Mouse (Mus musculus): ENCODE data around the gene Ugt1a1. TPM values are rescaled to one million over a fixed set of nuclear protein-coding genes. Genes with fewer than 3 reads are reported as not detected.

Ugt1a1 gene
- polyA plus RNA-seq, 1 experiment: 1.8 TPM

DNA sequence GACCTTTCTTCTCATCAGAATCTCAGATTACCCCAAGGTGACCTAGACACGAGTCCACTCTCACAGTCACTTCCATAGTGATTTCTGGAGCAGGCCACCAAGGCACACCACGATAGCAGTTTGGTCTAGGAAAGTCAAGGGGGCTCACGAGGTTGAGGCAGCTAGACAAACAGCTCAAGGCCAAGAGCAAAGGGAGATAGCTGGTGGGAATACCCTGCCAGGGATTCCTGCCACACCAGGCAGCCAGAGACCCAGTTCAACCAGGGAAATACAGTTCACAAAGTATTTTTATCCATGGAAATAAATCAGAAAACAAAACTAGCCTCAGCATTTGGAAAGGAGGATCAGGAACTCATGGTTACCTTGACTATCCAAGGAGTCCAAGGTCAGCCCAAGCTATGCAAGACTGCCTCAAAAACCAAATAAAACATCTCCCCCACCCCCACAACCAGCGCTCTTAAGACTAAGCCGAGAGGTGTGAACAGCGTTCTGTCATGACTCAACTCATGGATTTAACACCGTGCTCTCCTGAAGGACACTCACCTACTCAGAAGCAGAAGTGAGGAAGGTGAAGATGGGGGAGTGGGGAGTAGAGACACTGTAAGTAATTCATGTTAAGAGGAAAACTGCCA lies 52.6 kb downstream of the Ugt1a1 start:
- Histone ChIP-seq H3K4me1 (ENCODE audit: control insufficient read depth, insufficient read depth, low read length) (peaks cover 18% of the 10 kb centered on the region), H3K27ac (ENCODE audit: control insufficient read depth, insufficient read depth, low read depth, low read length, poor library complexity) (no peak overlapping the region), H3K4me3 (replicated peaks; ENCODE audit: control insufficient read depth, low read depth, low read length) (no peak overlapping the region)
- TF ChIP-seq CTCF (IDR thresholded peaks at IDR 0.05; ENCODE audit: control insufficient read depth, insufficient read depth, low read length): no peak
- no peak for TF ChIP-seq POLR2A (IDR thresholded peaks at IDR 0.05; ENCODE audit: borderline replicate concordance, control insufficient read depth, low read depth, low read length)
- WGBS: 86% methylated on average over 7 of the region's 7 CpGs

DNA sequence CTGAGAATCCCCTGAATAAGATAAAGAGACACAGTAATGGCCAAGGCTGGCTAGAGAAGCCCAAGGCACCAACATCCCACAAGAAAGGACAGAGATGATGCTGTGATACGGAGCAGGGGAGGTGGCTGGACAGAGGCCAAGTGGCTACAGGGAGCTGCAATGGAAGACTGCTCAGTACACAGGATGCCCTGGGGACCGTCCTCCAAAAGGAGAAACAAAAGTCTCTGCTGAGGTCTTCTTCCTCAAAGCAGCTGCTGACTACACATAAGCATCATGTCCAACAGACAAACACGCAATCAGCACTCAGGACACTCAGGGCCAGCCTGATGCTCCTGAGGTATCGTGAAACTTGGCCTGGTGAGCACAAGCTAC lies 53.1 kb downstream of the Ugt1a1 start:
- peaks cover 14% of the 10 kb centered on the region for H3K4me1 ChIP-seq (ENCODE audit: control insufficient read depth, insufficient read depth, low read length)
- no peak overlapping the region for H3K27ac ChIP-seq (ENCODE audit: control insufficient read depth, insufficient read depth, low read depth, low read length, poor library complexity)
- TF ChIP-seq POLR2A (IDR thresholded peaks at IDR 0.05; ENCODE audit: borderline replicate concordance, control insufficient read depth, low read depth, low read length) (no peak), CTCF (IDR thresholded peaks at IDR 0.05; ENCODE audit: control insufficient read depth, insufficient read depth, low read length) (no peak)
- no peak overlapping the region for H3K4me3 ChIP-seq (replicated peaks; ENCODE audit: control insufficient read depth, low read depth, low read length)
- WGBS: 73% methylated on average over 4 of the region's 4 CpGs

DNA sequence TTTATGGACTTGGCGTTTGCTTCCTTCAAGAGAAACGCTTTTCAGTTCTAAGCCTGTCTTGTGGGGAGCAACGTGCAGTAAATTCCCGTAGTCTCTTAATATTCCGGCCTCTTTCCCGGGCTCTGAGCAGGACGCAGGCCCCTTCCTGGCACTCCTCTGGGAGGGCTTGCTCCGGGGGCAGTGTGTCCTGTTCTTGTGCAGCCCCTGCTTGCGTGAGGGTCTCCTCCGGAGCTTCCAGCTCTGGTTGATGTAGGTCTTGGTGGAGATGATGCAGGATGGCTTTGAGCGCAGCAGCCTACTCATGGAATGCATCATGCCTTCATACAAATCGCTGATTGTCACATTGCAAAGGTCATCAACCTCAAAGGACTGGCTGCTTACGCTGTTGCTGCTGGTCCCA lies 54.4 kb downstream of the Ugt1a1 start:
- WGBS: 87% methylated on average over 13 of the region's 13 CpGs
- no peak overlapping the region for H3K27ac ChIP-seq (ENCODE audit: control insufficient read depth, insufficient read depth, low read depth, low read length, poor library complexity)
- H3K4me3 ChIP-seq (replicated peaks; ENCODE audit: control insufficient read depth, low read depth, low read length): no peak overlapping the region
- TF ChIP-seq CTCF (IDR thresholded peaks at IDR 0.05; ENCODE audit: control insufficient read depth, insufficient read depth, low read length) (no peak), POLR2A (IDR thresholded peaks at IDR 0.05; ENCODE audit: borderline replicate concordance, control insufficient read depth, low read depth, low read length) (no peak)
- H3K4me1 ChIP-seq (ENCODE audit: control insufficient read depth, insufficient read depth, low read length): peaks cover 9% of the 10 kb centered on the region

DNA sequence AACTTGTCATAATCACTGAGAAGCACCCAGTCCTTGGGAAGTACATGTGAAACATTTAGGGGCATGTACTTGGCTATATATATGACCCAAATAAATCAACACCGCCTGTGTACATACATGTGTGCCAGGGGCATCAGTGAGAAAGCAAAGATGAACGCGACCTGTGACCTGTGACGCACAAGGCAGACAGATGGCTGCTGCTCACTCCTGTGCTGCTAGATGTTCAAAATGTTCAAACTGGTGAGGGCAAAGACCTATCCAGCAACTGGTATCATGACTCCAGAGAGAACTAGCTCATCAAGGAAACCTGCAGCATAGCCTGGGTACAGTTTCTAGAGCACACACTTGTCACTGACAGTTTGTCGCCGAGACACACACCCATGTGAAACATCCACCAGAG lies 55.7 kb downstream of the Ugt1a1 start:
- no peak for TF ChIP-seq CTCF (IDR thresholded peaks at IDR 0.05; ENCODE audit: control insufficient read depth, insufficient read depth, low read length)
- no peak for TF ChIP-seq POLR2A (IDR thresholded peaks at IDR 0.05; ENCODE audit: borderline replicate concordance, control insufficient read depth, low read depth, low read length)
- H3K4me1 ChIP-seq (ENCODE audit: control insufficient read depth, insufficient read depth, low read length): peaks cover 5% of the 10 kb centered on the region
- no peak overlapping the region for H3K4me3 ChIP-seq (replicated peaks; ENCODE audit: control insufficient read depth, low read depth, low read length)
- no peak overlapping the region for H3K27ac ChIP-seq (ENCODE audit: control insufficient read depth, insufficient read depth, low read depth, low read length, poor library complexity)
- WGBS: 89% methylated on average over 6 of the region's 6 CpGs

DNA sequence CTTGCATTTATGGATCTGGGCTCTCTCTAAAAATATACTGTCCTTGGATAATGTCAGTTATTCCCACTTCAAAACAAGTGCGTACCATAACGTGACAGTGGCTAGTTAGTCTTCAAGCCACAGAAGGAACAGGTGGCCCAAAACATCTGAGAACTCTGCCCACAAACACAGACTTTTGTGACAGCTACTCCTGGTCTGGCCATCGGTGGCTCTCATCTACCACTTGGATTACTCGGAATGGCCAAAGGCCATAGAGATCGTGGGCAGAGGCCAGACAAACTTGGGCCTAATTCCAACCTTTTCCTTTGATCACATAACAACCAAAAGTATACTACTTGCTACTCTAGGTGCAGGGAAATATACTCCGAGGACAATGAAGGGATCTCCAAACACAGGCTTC lies 56.3 kb downstream of the Ugt1a1 start:
- Histone ChIP-seq H3K4me3 (replicated peaks; ENCODE audit: control insufficient read depth, low read depth, low read length) (no peak overlapping the region), H3K27ac (ENCODE audit: control insufficient read depth, insufficient read depth, low read depth, low read length, poor library complexity) (no peak overlapping the region), H3K4me1 (ENCODE audit: control insufficient read depth, insufficient read depth, low read length) (peaks cover 5% of the 10 kb centered on the region)
- TF ChIP-seq CTCF (IDR thresholded peaks at IDR 0.05; ENCODE audit: control insufficient read depth, insufficient read depth, low read length) (no peak), POLR2A (IDR thresholded peaks at IDR 0.05; ENCODE audit: borderline replicate concordance, control insufficient read depth, low read depth, low read length) (no peak)
- 81% methylated on average over 6 of the region's 6 CpGs for WGBS

Other genes starting within 250 kb of the Ugt1a1 start
- 4.0 and 4.6 TPM in 2 replicates for gene Usp40, start 203.4 kb upstream of the Ugt1a1 start, polyA plus RNA-seq (2011; ENCODE audit: insufficient read depth, insufficient read length, low replicate concordance, missing spikeins)
- not detected in 2 replicates for gene Ugt1a10, start 156.6 kb upstream of the Ugt1a1 start, polyA plus RNA-seq (2011; ENCODE audit: insufficient read depth, insufficient read length, low replicate concordance, missing spikeins)
- gene Ugt1a9, start 141.2 kb upstream of the Ugt1a1 start, polyA plus RNA-seq (2011; ENCODE audit: insufficient read depth, insufficient read length, low replicate concordance, missing spikeins): not detected in 2 replicates
- gene Ugt1a8, start 124.1 kb upstream of the Ugt1a1 start, polyA plus RNA-seq (2011; ENCODE audit: insufficient read depth, insufficient read length, low replicate concordance, missing spikeins): not detected in 2 replicates
- 3.8 TPM in 1 of 2 replicates, not detected in the other for gene Ugt1a7c, start 116.9 kb upstream of the Ugt1a1 start, polyA plus RNA-seq (2011; ENCODE audit: insufficient read depth, insufficient read length, low replicate concordance, missing spikeins)
- gene Ugt1a6b, start 108.7 kb upstream of the Ugt1a1 start, polyA plus RNA-seq (2011; ENCODE audit: insufficient read depth, insufficient read length, low replicate concordance, missing spikeins): 1.1 and 6.5 TPM in 2 replicates
- gene Ugt1a6a, start 77.2 kb upstream of the Ugt1a1 start, polyA plus RNA-seq (2011; ENCODE audit: insufficient read depth, insufficient read length, low replicate concordance, missing spikeins): 1.0 TPM in 1 of 2 replicates, not detected in the other
- 4.0 TPM in 1 of 2 replicates, not detected in the other for gene Ugt1a5, start 45.9 kb upstream of the Ugt1a1 start, polyA plus RNA-seq (2011; ENCODE audit: insufficient read depth, insufficient read length, low replicate concordance, missing spikeins)
- gene Ugt1a2, start 11.4 kb upstream of the Ugt1a1 start, polyA plus RNA-seq (2011; ENCODE audit: insufficient read depth, insufficient read length, low replicate concordance, missing spikeins): 5.8 and 6.3 TPM in 2 replicates
- 10.2 and 12.8 TPM in 2 replicates for gene Dnajb3, start 6.2 kb upstream of the Ugt1a1 start, polyA plus RNA-seq (2011; ENCODE audit: insufficient read depth, insufficient read length, low replicate concordance, missing spikeins)
- gene Mroh2a, start 15.0 kb downstream of the Ugt1a1 start, polyA plus RNA-seq (2011; ENCODE audit: insufficient read depth, insufficient read length, low replicate concordance, missing spikeins): 3.9 and 4.5 TPM in 2 replicates
- gene Hjurp, start 65.7 kb downstream of the Ugt1a1 start, polyA plus RNA-seq (2011; ENCODE audit: insufficient read depth, insufficient read length, low replicate concordance, missing spikeins): 66.8 and 135 TPM in 2 replicates
- gene Trpm8, start 65.7 kb downstream of the Ugt1a1 start, polyA plus RNA-seq (2011; ENCODE audit: insufficient read depth, insufficient read length, low replicate concordance, missing spikeins): not detected in 2 replicates
- 4.0 TPM in 1 of 2 replicates, not detected in the other for gene Spp2, start 195.0 kb downstream of the Ugt1a1 start, polyA plus RNA-seq (2011; ENCODE audit: insufficient read depth, insufficient read length, low replicate concordance, missing spikeins)